Comparison of ENCODE assay signal across 11 mouse cellular contexts in the genomic region with DNA sequence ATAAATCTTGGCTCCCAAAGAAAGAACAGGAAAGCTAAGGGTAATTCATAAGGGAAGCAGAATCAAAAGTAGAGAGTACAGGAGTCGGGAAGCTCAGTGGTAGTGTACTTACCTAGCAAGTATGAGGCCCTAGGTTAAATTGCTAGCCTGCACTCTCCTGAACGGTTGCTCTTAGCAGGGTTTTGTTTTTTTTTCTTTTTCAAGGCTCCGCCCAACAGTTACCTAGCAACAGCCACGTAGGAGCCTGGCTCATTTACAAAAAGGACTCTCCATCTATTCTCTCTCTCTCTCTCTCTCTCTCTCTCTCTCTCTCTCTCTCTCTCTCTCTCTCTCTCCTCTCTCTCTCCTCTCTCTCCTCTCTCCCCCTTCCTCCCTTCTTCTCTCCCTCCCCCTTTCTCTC. TPM values are rescaled to one million over a fixed set of nuclear protein-coding genes. Genes with fewer than 3 reads are reported as not detected.
DNase-seq lines count a peak whose midpoint lies in the region; ATAC-seq and TF ChIP-seq lines count a peak whose summit lies in the region.
"Had no signal": no experiment of that assay in that cellular context is flagged by ENCODE, and none has a peak within 500 bp of the region (broad histone marks: within the 10 kb centered on the region; RNA-seq: fewer than 3 reads in every experiment).

No protein-coding gene starts in this region.

- TF ChIP-seq RAD21 in CH12.LX (IDR thresholded peaks at IDR 0.05; ENCODE audit: low read depth, low read length), result no peak

- H3K9ac ChIP-seq in kidney, embryonic 15.5 days, result no peak overlapping the region
- no peak overlapping the region for H3K9ac ChIP-seq in CH12.LX (ENCODE audit: insufficient read depth, low read depth)
- H3K9ac ChIP-seq in forebrain, embryonic 11.5 days (ENCODE audit: low read length), result no peak overlapping the region
- no peak overlapping the region for H3K9ac ChIP-seq in liver, embryonic 11.5 days (ENCODE audit: low read depth, low read length)

- dilution Hi-C loops in CH12.LX (cut with MboI; ENCODE audit: extremely low pct_ligation_motif_present, extremely low pct_unique_long_range_greater_than_20kb, low sequenced_read_pairs), result no loop called here

- no peak for DNase-seq in kidney, postnatal 25 days
- DNase-seq in CH12.LX (ENCODE audit: extremely low read depth), result no peak
- DNase-seq in forebrain, embryonic 11.5 days (ENCODE audit: low spot score), result no peak
- peak; percentile 47 for DNase-seq in mesoderm, embryonic 11.5 days (ENCODE audit: low read depth, low spot score)
- no peak for DNase-seq in lung, postnatal 14 days
- no peak for DNase-seq in liver, embryonic 11.5 days (ENCODE audit: low spot score)
- DNase-seq: heart, postnatal 14 days had no signal

- no peak overlapping the region for H3K27ac ChIP-seq in kidney, embryonic 15.5 days
- no peak overlapping the region for H3K27ac ChIP-seq in CH12.LX (ENCODE audit: insufficient read depth, low read depth)
- no peak overlapping the region for H3K27ac ChIP-seq in forebrain, embryonic 11.5 days (ENCODE audit: low read depth, low read length)
- no peak overlapping the region for H3K27ac ChIP-seq in liver, embryonic 11.5 days (ENCODE audit: low read depth, low read length)
- H3K27ac ChIP-seq: macrophage had no signal

- peak overlapping the region; percentile 33 for H3K4me2 ChIP-seq in kidney, embryonic 15.5 days
- H3K4me2 ChIP-seq in CH12.LX (ENCODE audit: insufficient read depth, low read depth, poor library complexity, severe bottlenecking), result no peak overlapping the region
- peak overlapping the region; percentile 12; the same call in 1 of the 2 replicates for H3K4me2 ChIP-seq in forebrain, embryonic 11.5 days (ENCODE audit: low read depth, low read length, severe bottlenecking)
- no peak overlapping the region for H3K4me2 ChIP-seq in liver, embryonic 11.5 days

- peaks cover 26% of the 10 kb centered on the region for H3K27me3 ChIP-seq in kidney, embryonic 15.5 days
- no peaks in the 10 kb centered on the region for H3K27me3 ChIP-seq in CH12.LX (replicated peaks)
- no peaks in the 10 kb centered on the region for H3K27me3 ChIP-seq in forebrain, embryonic 11.5 days (ENCODE audit: control insufficient read depth, insufficient read depth, low read length)
- peaks cover 14% of the 10 kb centered on the region for H3K27me3 ChIP-seq in liver, embryonic 11.5 days (replicated peaks; ENCODE audit: control insufficient read depth, insufficient read depth, low read length)

- in situ Hi-C loops in CH12.LX (cut with MboI; ENCODE audit: low pct_ligation_motif_present, low pct_unique_long_range_greater_than_20kb, low sequenced_read_pairs), result loop anchor here (10.0 to 25.0 kb wide), 2 partner anchors 134 to 283 kb away; a partner anchor contains a TSS

- no peak for TF ChIP-seq CTCF in CH12.LX (conservative IDR thresholded peaks at IDR 0.05 in 1 of 2, IDR thresholded peaks at IDR 0.05 in 1 of 2; ENCODE audit: low read depth in 2 of 2, low read length in 2 of 2)

- H3K36me3 ChIP-seq in kidney, embryonic 15.5 days, result no peaks in the 10 kb centered on the region
- H3K36me3 ChIP-seq in CH12.LX (replicated peaks in 1 of 2; ENCODE audit: control insufficient read depth in 1 of 2, insufficient read depth in 1 of 2, low read length in 1 of 2), result no peaks in the 10 kb centered on the region
- H3K36me3 ChIP-seq in forebrain, embryonic 11.5 days (ENCODE audit: control insufficient read depth, insufficient read depth, low read length), result no peaks in the 10 kb centered on the region
- H3K36me3 ChIP-seq in liver, embryonic 11.5 days (ENCODE audit: control insufficient read depth, insufficient read depth, low read length), result no peaks in the 10 kb centered on the region

- H3K79me2 ChIP-seq in CH12.LX (replicated peaks; ENCODE audit: control insufficient read depth, extremely low read depth, insufficient read depth, poor library complexity, severe bottlenecking), result peaks cover 4% of the 10 kb centered on the region

- H3K4me1 ChIP-seq in kidney, embryonic 15.5 days, result peaks cover 30% of the 10 kb centered on the region
- H3K4me1 ChIP-seq in CH12.LX (ENCODE audit: control insufficient read depth in 1 of 2, insufficient read depth in 2 of 2), result peaks cover 5 to 20% of the 10 kb centered on the region in 2 experiments
- H3K4me1 ChIP-seq in forebrain, embryonic 11.5 days (replicated peaks; ENCODE audit: control insufficient read depth, insufficient read depth, low read length), result peaks cover 10% of the 10 kb centered on the region
- H3K4me1 ChIP-seq in liver, embryonic 11.5 days (replicated peaks; ENCODE audit: control insufficient read depth, insufficient read depth, low read length), result no peaks in the 10 kb centered on the region

- peak overlapping the region; percentile 8; the same call in 1 of the 2 replicates for H3K4me3 ChIP-seq in kidney, embryonic 15.5 days (replicated peaks)
- H3K4me3 ChIP-seq in CH12.LX (replicated peaks in 1 of 3; ENCODE audit: low read depth in 2 of 3, low read length in 2 of 3, poor library complexity in 1 of 3), result no peak overlapping the region
- no peak overlapping the region for H3K4me3 ChIP-seq in forebrain, embryonic 11.5 days (ENCODE audit: low read depth, low read length)
- no peak overlapping the region for H3K4me3 ChIP-seq in liver, embryonic 11.5 days (ENCODE audit: low read depth, low read length)
- H3K4me3 ChIP-seq: erythroblast, embryonic 14.5 days had no signal

- TF ChIP-seq POLR2A in CH12.LX (IDR thresholded peaks at IDR 0.05; ENCODE audit: low read depth, low read length), result no peak

- WGBS in kidney, embryonic 15.5 days, result 27% methylated on average over 4 of the region's 4 CpGs
- WGBS in forebrain, embryonic 11.5 days, result 19% methylated on average over 4 of the region's 4 CpGs
- WGBS in liver, embryonic 11.5 days, result 27% methylated on average over 4 of the region's 4 CpGs

- no peaks in the 10 kb centered on the region for H3K9me3 ChIP-seq in kidney, embryonic 15.5 days (replicated peaks)
- no peaks in the 10 kb centered on the region for H3K9me3 ChIP-seq in CH12.LX (replicated peaks; ENCODE audit: low read length)
- no peaks in the 10 kb centered on the region for H3K9me3 ChIP-seq in forebrain, embryonic 11.5 days (ENCODE audit: control insufficient read depth, low read length)
- no peaks in the 10 kb centered on the region for H3K9me3 ChIP-seq in liver, embryonic 11.5 days (ENCODE audit: control insufficient read depth, low read length)

- ATAC-seq in kidney, embryonic 15.5 days (replicated peaks; ENCODE audit: low FRiP score), result no peak
- no peak for ATAC-seq in forebrain, embryonic 11.5 days (replicated peaks; ENCODE audit: low FRiP score)
- no peak for ATAC-seq in liver, embryonic 11.5 days (replicated peaks; ENCODE audit: low FRiP score)
- ATAC-seq in monocyte, adult 5-6 weeks (replicated peaks; ENCODE audit: insufficient number of reproducible peaks, low FRiP score, low TSS enrichment, poor library complexity, severe bottlenecking), result no peak

- no peak for TF ChIP-seq EP300 in CH12.LX (IDR thresholded peaks at IDR 0.05; ENCODE audit: low read length)

TF ChIP-seq in CH12.LX, 34 proteins besides CTCF, POLR2A, EP300 and RAD21:
- peak; percentile 83 for TF ChIP-seq ZNF384 (IDR thresholded peaks at IDR 0.05; ENCODE audit: low read depth, low read length)
- TF ChIP-seq CHD2 (IDR thresholded peaks at IDR 0.05; ENCODE audit: low read length), result no peak
- TF ChIP-seq ZKSCAN1 (IDR thresholded peaks at IDR 0.05; ENCODE audit: borderline replicate concordance, low read depth, low read length), result no peak

RNA-seq across cellular contexts. Expression of a gene that starts 4.2 kb away (rescaled TPM):
- polyA plus RNA-seq in kidney, embryonic 15.5 days (2015; fragmentation: Nextera tagmentation; extraction: Ambion mirVana), result 22.9 and 24.2 TPM in 2 replicates
- total RNA-seq in CH12.LX (2012; rRNA removed), result 43.1 and 54.2 TPM in 2 replicates
- 25.2 and 27.3 TPM in 2 replicates for total RNA-seq in CH12.LX (2014; rRNA removed)
- polyA plus RNA-seq in CH12.LX (2012; ENCODE audit: insufficient read length, low read depth), result 34.9 and 36.5 TPM in 2 replicates
- polyA plus RNA-seq in forebrain, embryonic 11.5 days (2014; fragmentation: Nextera tagmentation; extraction: Ambion mirVana), result 29.9 and 34.1 TPM in 2 replicates
- polyA plus RNA-seq in liver, embryonic 11.5 days (2014; fragmentation: Nextera tagmentation; extraction: Ambion mirVana), result 18.7 and 19.9 TPM in 2 replicates
- 13.2 to 19.4 TPM (median 18.9 TPM) in 3 replicates for total RNA-seq in monocyte, adult 5-6 weeks (2017)

RNA-seq across cellular contexts. Expression of a gene that starts 42.1 kb away (rescaled TPM):
- polyA plus RNA-seq in kidney, embryonic 15.5 days (2015; fragmentation: Nextera tagmentation; extraction: Ambion mirVana), result 0.05 TPM in 1 of 2 replicates, not detected in the other
- 0.04 TPM in 1 of 2 replicates, not detected in the other for total RNA-seq in CH12.LX (2012; rRNA removed)
- 0.04 TPM in 1 of 2 replicates, not detected in the other for total RNA-seq in CH12.LX (2014; rRNA removed)
- 0.07 TPM in 1 of 2 replicates, not detected in the other for polyA plus RNA-seq in CH12.LX (2012; ENCODE audit: insufficient read length, low read depth)
- polyA plus RNA-seq in forebrain, embryonic 11.5 days (2014; fragmentation: Nextera tagmentation; extraction: Ambion mirVana), result 0.15 TPM in 2 replicates
- polyA plus RNA-seq in liver, embryonic 11.5 days (2014; fragmentation: Nextera tagmentation; extraction: Ambion mirVana), result not detected in 2 replicates
- total RNA-seq in monocyte, adult 5-6 weeks (2017), result not detected in 3 replicates
- polyA plus RNA-seq: erythroblast, embryonic 14.5 days; macrophage had no signal

Comparison
In these comparisons a context has a peak if more than half of its experiments do, and no peak if none do; other contexts are left out.
1. H3K4me2 ChIP-seq: peak in kidney, embryonic 15.5 days (single experiment) and forebrain, embryonic 11.5 days (single experiment); none in CH12.LX (single experiment) and liver, embryonic 11.5 days (single experiment).